Mouse (Mus musculus): ENCODE measurements around the gene Olfr344.

Gene Olfr344

GRCm38 (mm10) chr2:36566362-36566761 lies at the start of gene Olfr344:
Gene Olfr344 (plus strand): TSS chr2:36566662.
- no peak for DNase-seq (ENCODE audit: low spot score)

DNA sequence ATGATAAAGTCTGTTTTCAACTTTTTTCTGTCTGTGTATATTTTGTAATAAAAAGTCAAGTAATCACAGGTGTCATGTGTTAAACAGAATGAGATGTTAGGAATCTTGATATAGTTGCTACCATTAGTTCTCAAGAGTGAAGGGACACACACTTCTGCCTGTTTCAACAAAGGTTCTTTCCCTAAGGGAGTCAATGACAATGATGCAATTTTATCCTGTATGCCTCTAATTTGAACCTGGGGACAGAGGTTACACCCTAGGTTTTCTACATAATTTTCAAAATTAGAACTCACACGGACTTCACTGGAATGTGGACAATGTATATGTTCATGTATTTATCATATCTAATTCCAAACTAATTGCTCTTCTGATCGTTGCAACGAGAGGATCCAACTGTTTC lies 41.8 kb upstream of the Olfr344 start, which contains the start of gene Olfr342:
TSS of gene Olfr342 (plus strand) at position 301 of the 400 bp plus-strand sequence.
- DNase-seq (ENCODE audit: low spot score) = no peak

- no peak for DNase-seq (ENCODE audit: low spot score)
Measured at GRCm38 (mm10) chr2:36565156-36565555, 1.3 kb upstream of the Olfr344 start.

DNA sequence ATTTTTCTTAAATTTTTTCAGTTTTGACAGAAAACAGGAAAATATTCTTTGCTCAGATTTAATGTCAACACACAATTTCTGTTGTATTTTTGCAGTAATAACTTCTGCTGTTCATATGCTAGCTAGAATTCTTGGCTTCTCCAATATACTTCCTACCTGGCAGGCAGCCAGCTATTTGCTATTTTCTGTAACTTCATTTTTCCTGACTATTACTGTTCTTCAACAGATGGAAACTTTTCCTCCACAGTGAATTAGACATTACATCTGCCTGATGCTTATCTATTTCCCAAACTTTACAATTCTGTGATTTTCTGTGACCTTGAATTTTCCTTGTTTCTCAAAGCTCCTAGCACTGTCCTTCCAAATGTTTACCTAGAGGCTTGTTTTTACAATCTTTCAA lies 560 bp downstream of the Olfr344 start:
- DNase-seq (ENCODE audit: low spot score) = no peak

DNA sequence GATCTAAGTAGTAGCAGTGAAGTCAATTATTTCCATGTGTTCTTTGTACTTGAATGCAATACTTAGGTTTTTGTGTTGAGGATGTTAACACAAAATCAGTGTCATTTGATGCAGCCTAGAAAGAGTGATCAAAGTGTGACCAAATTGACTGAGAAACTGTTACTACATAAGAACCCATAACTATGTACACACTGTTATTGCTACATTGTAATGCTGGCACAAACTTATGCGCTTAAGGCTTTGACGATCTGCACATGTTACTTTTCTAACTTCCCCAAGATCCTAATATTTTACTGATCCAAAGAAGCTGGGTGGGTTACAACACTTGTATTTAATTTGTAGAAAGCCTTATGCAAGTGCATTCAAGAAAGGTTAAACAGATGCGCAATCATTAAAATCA lies 1.4 kb downstream of the Olfr344 start:
- DNase-seq (ENCODE audit: low spot score) = no peak
